Mouse (Mus musculus): ENCODE results near the gene Mkrn2os. TPM values are rescaled to one million over a fixed set of nuclear protein-coding genes. Genes with fewer than 3 reads are reported as not detected.
A peak's percentile ranks its signal among the peaks of the same experiment; 100 is the strongest.

The Mkrn2os gene
- polyA plus RNA-seq, 1 experiment from 2014 or later: 0.15 TPM

- WGBS: 91% methylated on average over 6 of the region's 6 CpGs
- no peaks in the 10 kb centered on the region for H3K4me1 ChIP-seq (ENCODE audit: control insufficient read depth, insufficient read depth, low read length)
- no peaks in the 10 kb centered on the region for H3K9me3 ChIP-seq (ENCODE audit: control insufficient read depth, low read length)
- H3K9ac ChIP-seq (ENCODE audit: low read length): no peak overlapping the region
- ATAC-seq (ENCODE audit: low FRiP score) (no peak), DNase-seq (ENCODE audit: low spot score, missing footprints) (peak; percentile 67)
- no peaks in the 10 kb centered on the region for H3K27me3 ChIP-seq (ENCODE audit: control insufficient read depth, insufficient read depth, low read length)
- peaks cover 11% of the 10 kb centered on the region; the same call in 1 of the 2 replicates for H3K36me3 ChIP-seq (ENCODE audit: control insufficient read depth, insufficient read depth, low read length)
- no peak overlapping the region for H3K27ac ChIP-seq (ENCODE audit: low read depth, low read length)
- H3K4me2 ChIP-seq: no peak overlapping the region
- H3K4me3 ChIP-seq (ENCODE audit: low read depth, low read length): no peak overlapping the region
These were observed 26.8 kb downstream of the Mkrn2os start for GRCm38 (mm10) chr6:115565479-115566045.

- ATAC-seq (ENCODE audit: low FRiP score): no peak
- Histone ChIP-seq H3K4me3 (ENCODE audit: low read depth, low read length) (no peak overlapping the region), H3K4me1 (ENCODE audit: control insufficient read depth, insufficient read depth, low read length) (no peaks in the 10 kb centered on the region), H3K27ac (ENCODE audit: low read depth, low read length) (no peak overlapping the region), H3K36me3 (ENCODE audit: control insufficient read depth, insufficient read depth, low read length) (peaks cover 10% of the 10 kb centered on the region; the same call in 1 of the 2 replicates), H3K9ac (ENCODE audit: low read length) (no peak overlapping the region), H3K4me2 (no peak overlapping the region), H3K27me3 (ENCODE audit: control insufficient read depth, insufficient read depth, low read length) (no peaks in the 10 kb centered on the region), H3K9me3 (ENCODE audit: control insufficient read depth, low read length) (no peaks in the 10 kb centered on the region)
- WGBS: 93% methylated on average over 21 of the region's 21 CpGs
- peak; percentile 23 for DNase-seq (ENCODE audit: low spot score, missing footprints)
These were observed 32.4 kb downstream of the Mkrn2os start for GRCm38 (mm10) chr6:115559651-115560632.

GRCm38 (mm10) chr6:115558176-115558575 lies 34.2 kb downstream of the Mkrn2os start:
- H3K36me3 ChIP-seq (ENCODE audit: control insufficient read depth, insufficient read depth, low read length): peaks cover 10% of the 10 kb centered on the region; the same call in 1 of the 2 replicates
- no peak overlapping the region for H3K4me2 ChIP-seq
- no peak overlapping the region for H3K9ac ChIP-seq (ENCODE audit: low read length)
- WGBS: 96% methylated on average over 2 of the region's 2 CpGs
- DNase-seq (ENCODE audit: low spot score, missing footprints) (peak; percentile 6), ATAC-seq (ENCODE audit: low FRiP score) (no peak)
- H3K4me3 ChIP-seq (ENCODE audit: low read depth, low read length): no peak overlapping the region
- no peaks in the 10 kb centered on the region for H3K27me3 ChIP-seq (ENCODE audit: control insufficient read depth, insufficient read depth, low read length)
- no peaks in the 10 kb centered on the region for H3K9me3 ChIP-seq (ENCODE audit: control insufficient read depth, low read length)
- H3K27ac ChIP-seq (ENCODE audit: low read depth, low read length): no peak overlapping the region
- no peaks in the 10 kb centered on the region for H3K4me1 ChIP-seq (ENCODE audit: control insufficient read depth, insufficient read depth, low read length)

- ATAC-seq (ENCODE audit: low FRiP score): no peak
- H3K27ac ChIP-seq (ENCODE audit: low read depth, low read length): no peak overlapping the region
- DNase-seq (ENCODE audit: low spot score, missing footprints): peak; percentile 2
- no peaks in the 10 kb centered on the region for H3K4me1 ChIP-seq (ENCODE audit: control insufficient read depth, insufficient read depth, low read length)
- H3K36me3 ChIP-seq (ENCODE audit: control insufficient read depth, insufficient read depth, low read length): peaks cover 8% of the 10 kb centered on the region; the same call in 1 of the 2 replicates
- H3K4me3 ChIP-seq (ENCODE audit: low read depth, low read length): no peak overlapping the region
- H3K27me3 ChIP-seq (ENCODE audit: control insufficient read depth, insufficient read depth, low read length): no peaks in the 10 kb centered on the region
- WGBS: 85% methylated on average over 5 of the region's 5 CpGs
- no peak overlapping the region for H3K9ac ChIP-seq (ENCODE audit: low read length)
- no peak overlapping the region for H3K4me2 ChIP-seq
- no peaks in the 10 kb centered on the region for H3K9me3 ChIP-seq (ENCODE audit: control insufficient read depth, low read length)
These were observed 36.9 kb downstream of the Mkrn2os start for GRCm38 (mm10) chr6:115555485-115555884.

- Histone ChIP-seq H3K4me2 (no peak overlapping the region), H3K27me3 (ENCODE audit: control insufficient read depth, insufficient read depth, low read length) (no peaks in the 10 kb centered on the region), H3K9me3 (ENCODE audit: control insufficient read depth, low read length) (no peaks in the 10 kb centered on the region), H3K36me3 (ENCODE audit: control insufficient read depth, insufficient read depth, low read length) (peaks cover 10% of the 10 kb centered on the region), H3K27ac (ENCODE audit: low read depth, low read length) (no peak overlapping the region), H3K9ac (ENCODE audit: low read length) (no peak overlapping the region), H3K4me1 (ENCODE audit: control insufficient read depth, insufficient read depth, low read length) (peaks cover 7% of the 10 kb centered on the region; the same call in 1 of the 2 replicates), H3K4me3 (ENCODE audit: low read depth, low read length) (no peak overlapping the region)
- 87% methylated on average over 5 of the region's 5 CpGs for WGBS
- no peak for ATAC-seq (ENCODE audit: low FRiP score)
- DNase-seq (ENCODE audit: low spot score, missing footprints): peak; percentile 91
These were observed 46.1 kb downstream of the Mkrn2os start for GRCm38 (mm10) chr6:115546276-115546675.

GRCm38 (mm10) chr6:115544442-115544970 lies 47.9 kb downstream of the Mkrn2os start, which contains the start of gene Tsen2:
TSS of gene Tsen2 (plus strand) at chr6:115544664.
- peaks cover 8% of the 10 kb centered on the region for H3K36me3 ChIP-seq (ENCODE audit: control insufficient read depth, insufficient read depth, low read length)
- ATAC-seq (ENCODE audit: low FRiP score) (peak; percentile 94), DNase-seq (ENCODE audit: low spot score, missing footprints) (peak; percentile 100)
- peak within 1 kb of the TSS; percentile 57 for H3K4me3 ChIP-seq (ENCODE audit: low read depth, low read length)
- no peaks in the 10 kb centered on the region for H3K9me3 ChIP-seq (ENCODE audit: control insufficient read depth, low read length)
- under 1% methylated on average over 38 of the region's 38 CpGs for WGBS
- peak within 1 kb of the TSS; percentile 70 for H3K9ac ChIP-seq (ENCODE audit: low read length)
- peak within 1 kb of the TSS; percentile 83 for H3K4me2 ChIP-seq
- H3K27ac ChIP-seq (ENCODE audit: low read depth, low read length): peak within 1 kb of the TSS; percentile 73
- H3K4me1 ChIP-seq (ENCODE audit: control insufficient read depth, insufficient read depth, low read length): peaks cover 7% of the 10 kb centered on the region; the same call in 1 of the 2 replicates
- H3K27me3 ChIP-seq (ENCODE audit: control insufficient read depth, insufficient read depth, low read length): no peaks in the 10 kb centered on the region

GRCm38 (mm10) chr6:115542341-115542740 lies 50.0 kb downstream of the Mkrn2os start:
- no peak overlapping the region for H3K4me3 ChIP-seq (ENCODE audit: low read depth, low read length)
- H3K27me3 ChIP-seq (ENCODE audit: control insufficient read depth, insufficient read depth, low read length): no peaks in the 10 kb centered on the region
- no peak overlapping the region for H3K9ac ChIP-seq (ENCODE audit: low read length)
- 73% methylated on average over 3 of the region's 3 CpGs for WGBS
- ATAC-seq (ENCODE audit: low FRiP score) (no peak), DNase-seq (ENCODE audit: low spot score, missing footprints) (peak; percentile 73)
- peaks cover 7% of the 10 kb centered on the region; the same call in 1 of the 2 replicates for H3K4me1 ChIP-seq (ENCODE audit: control insufficient read depth, insufficient read depth, low read length)
- no peak overlapping the region for H3K4me2 ChIP-seq
- H3K27ac ChIP-seq (ENCODE audit: low read depth, low read length): no peak overlapping the region
- H3K36me3 ChIP-seq (ENCODE audit: control insufficient read depth, insufficient read depth, low read length): no peaks in the 10 kb centered on the region
- no peaks in the 10 kb centered on the region for H3K9me3 ChIP-seq (ENCODE audit: control insufficient read depth, low read length)

GRCm38 (mm10) chr6:115541676-115542275 lies 50.6 kb downstream of the Mkrn2os start:
- no peak overlapping the region for H3K4me3 ChIP-seq (ENCODE audit: low read depth, low read length)
- ATAC-seq (ENCODE audit: low FRiP score) (no peak), DNase-seq (ENCODE audit: low spot score, missing footprints) (peak; percentile 79)
- H3K4me2 ChIP-seq: no peak overlapping the region
- H3K4me1 ChIP-seq (ENCODE audit: control insufficient read depth, insufficient read depth, low read length): peaks cover 7% of the 10 kb centered on the region; the same call in 1 of the 2 replicates
- WGBS: 67% methylated on average over 6 of the region's 6 CpGs
- H3K36me3 ChIP-seq (ENCODE audit: control insufficient read depth, insufficient read depth, low read length): no peaks in the 10 kb centered on the region
- H3K27ac ChIP-seq (ENCODE audit: low read depth, low read length): no peak overlapping the region
- H3K27me3 ChIP-seq (ENCODE audit: control insufficient read depth, insufficient read depth, low read length): no peaks in the 10 kb centered on the region
- no peaks in the 10 kb centered on the region for H3K9me3 ChIP-seq (ENCODE audit: control insufficient read depth, low read length)
- no peak overlapping the region for H3K9ac ChIP-seq (ENCODE audit: low read length)
